Mouse (Mus musculus): ENCODE data around the gene Cib2. TPM values are rescaled to one million over a fixed set of nuclear protein-coding genes. Genes with fewer than 3 reads are reported as not detected.
"Not testable (repeated sequence)": the region's sequence is repeated elsewhere in the genome, so short reads cannot be mapped to it uniquely, and the experiment has no call there.

Gene Cib2
- polyA plus RNA-seq (2017; shearing (Covaris generic)), result 1 to 10 TPM in 1 of 2 experiments, not detected in 1; 1.6 TPM

- peak; percentile 76 for ATAC-seq
Measured at GRCm38 (mm10) chr9:54559771-54560471, at the start of gene Cib2. Cib2 (minus strand) TSS chr9:54560218.

- ATAC-seq, result no peak
Measured at GRCm38 (mm10) chr9:54604886-54605285, 44.9 kb upstream of the Cib2 start.

DNA sequence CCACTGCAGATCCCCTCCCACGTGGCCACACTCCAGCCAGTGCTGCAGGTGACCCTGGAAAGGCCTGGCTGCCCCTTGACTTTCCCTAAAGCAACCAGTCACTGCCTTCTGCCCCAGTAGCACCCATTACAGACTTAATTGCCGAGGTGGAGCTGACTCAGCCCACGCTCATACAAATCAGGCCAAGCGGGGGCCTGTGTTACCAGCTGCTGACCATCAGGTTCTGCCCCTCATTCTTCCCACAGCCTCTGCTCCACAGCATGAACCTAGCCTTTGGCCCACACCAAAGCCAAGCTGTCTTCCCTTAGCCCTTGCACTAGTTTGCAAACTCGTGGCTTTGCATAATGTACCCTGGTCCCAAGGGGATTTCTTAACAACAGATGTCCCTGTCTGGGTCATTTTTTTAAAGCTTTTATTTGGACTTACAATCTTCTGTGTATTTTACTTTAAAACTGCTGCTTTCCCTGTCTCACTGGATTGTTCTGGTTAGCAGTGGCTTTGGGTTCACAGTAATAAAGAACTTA is 44.2 kb upstream of the Cib2 start:
- ATAC-seq, result no peak

- no peak for ATAC-seq
Measured at GRCm38 (mm10) chr9:54602916-54603315, 42.9 kb upstream of the Cib2 start.

- no peak for ATAC-seq
Measured at GRCm38 (mm10) chr9:54602386-54602785, 42.4 kb upstream of the Cib2 start.

DNA sequence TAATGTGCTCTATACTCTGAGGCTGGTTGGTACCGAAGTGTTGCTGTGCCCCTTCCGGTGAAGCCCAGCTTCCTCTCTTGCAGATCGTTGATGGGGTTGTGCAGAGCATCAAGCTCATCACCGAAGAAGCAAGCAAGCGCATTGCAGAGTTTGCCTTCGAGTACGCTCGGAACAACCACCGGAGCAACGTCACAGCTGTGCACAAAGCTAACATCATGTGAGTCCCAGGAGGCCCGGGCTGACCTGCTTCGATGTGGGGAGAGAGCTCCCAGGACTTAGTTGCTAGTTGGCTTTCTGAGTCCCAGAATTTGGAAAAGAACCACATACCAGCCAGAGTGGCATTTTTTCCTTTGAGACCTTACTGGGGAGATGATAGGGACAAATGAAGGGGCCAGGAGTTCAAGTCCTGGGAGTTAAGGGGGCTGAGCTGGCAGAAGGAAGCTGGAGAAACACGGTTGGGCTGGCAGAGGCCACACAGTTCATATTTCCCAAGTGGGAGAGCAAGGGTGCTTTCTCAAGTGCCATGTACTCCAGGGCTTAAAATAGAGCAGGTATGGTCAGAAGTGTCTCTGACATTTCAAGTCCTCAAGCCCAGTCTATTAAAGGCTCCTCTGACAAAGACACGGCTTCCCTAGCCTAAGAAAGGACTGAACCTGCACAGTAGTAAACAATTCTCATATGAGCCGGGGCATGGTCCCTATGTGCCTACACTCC is 36.9 kb upstream of the Cib2 start:
- no peak for ATAC-seq

DNA sequence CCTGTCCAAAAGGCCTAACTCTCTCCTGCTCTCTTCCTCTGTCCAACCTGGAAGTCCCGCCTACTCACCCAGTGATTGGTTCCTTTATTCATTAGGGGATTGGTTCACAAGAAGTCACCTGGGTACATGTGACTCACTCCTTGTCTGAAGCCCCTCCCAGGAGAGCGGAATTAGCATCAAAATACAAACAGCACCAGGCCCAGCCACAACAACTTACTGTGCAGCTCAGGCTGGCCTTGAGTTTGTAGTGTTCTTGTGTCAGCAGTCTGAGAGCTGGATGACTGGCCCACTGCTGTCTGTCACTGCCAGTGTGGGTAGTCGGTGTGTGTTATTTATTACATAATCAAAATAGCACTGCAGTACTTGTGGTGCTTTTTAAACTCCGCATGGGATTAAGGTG is 33.6 kb upstream of the Cib2 start:
- not testable (repeated sequence) for ATAC-seq

DNA sequence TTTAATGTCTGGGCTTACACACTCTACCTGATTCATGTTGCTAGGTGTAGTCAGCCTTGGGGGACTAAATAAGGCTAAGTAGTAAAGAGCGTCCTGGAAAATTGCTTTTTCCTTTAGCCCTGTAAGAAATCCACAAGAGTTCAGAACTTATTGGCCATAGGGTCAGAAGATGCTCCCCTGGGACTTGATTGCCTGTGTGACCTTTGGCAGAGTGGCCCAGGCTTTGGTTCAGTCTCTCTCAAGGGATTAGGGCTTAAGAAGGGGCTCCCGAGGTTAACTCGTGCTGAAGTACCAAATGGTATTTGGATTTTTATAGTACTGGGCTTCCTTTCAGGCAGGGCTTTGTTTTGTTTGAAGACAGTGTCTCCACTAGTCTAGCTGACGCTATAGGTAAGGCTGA is 27.8 kb upstream of the Cib2 start:
- ATAC-seq, result no peak

GRCm38 (mm10) chr9:54586199-54587061 is 26.4 kb upstream of the Cib2 start, which contains the start of gene Idh3a:
Idh3a (plus strand) TSS chr9:54586334.
- ATAC-seq, result peak; percentile 99

DNA sequence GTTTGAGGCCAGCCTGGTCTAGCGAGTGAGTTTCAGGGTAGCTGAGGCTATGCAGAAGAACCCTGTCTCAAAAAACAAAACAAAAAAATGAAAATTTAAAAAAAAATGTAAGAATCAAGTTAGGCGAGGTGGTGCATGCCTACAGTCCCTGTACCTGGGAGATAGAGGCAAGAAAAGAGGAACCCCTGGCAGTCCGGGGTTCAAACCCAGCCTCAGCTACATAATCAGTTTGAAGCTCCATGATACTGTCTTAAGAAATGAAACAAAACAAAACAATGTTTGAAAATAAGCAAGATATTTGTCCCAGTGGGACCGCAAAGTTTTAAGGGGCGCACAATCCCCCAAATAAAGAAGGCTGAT is 25.8 kb upstream of the Cib2 start:
- peak; percentile 14 for ATAC-seq

DNA sequence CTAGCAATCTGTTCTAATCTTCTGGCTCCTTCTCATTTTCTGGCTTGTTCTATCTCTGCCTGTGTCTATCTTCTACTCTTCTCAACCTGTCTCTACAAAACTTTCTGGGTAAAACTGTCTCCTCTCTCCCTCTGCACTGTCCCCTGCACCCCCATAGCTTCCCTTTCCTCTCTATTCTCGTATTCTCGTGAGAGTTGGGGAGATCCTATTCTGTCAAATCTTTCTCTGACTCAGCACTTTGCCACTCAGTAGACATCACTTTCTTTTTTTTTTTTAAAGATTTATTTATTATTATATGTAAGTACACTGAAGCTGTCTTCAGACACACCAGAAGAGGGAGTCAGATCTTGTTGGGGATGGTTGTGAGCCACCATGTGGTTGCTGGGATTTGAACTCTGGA is 24.1 kb upstream of the Cib2 start:
- not testable (repeated sequence) for ATAC-seq

DNA sequence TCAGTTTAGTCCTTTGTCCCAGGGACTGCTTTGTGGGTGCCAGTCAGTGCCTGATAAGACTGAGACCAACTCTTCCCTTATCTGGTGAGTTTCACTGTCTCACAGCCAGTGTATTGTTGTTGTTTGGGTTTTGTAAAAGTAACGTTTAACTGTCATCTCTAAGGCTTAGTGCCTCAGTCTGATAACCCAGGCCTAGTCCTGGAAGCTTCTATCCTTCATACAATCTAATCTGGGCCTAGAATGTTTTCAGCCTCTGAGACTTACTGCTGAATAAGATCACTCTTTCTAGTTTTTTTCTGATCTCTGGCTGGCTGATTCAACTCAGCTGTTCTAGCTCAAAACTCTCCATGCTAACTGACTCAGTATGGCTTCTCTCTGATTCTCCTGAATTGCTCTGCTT is 23.7 kb upstream of the Cib2 start:
- ATAC-seq, result no peak

DNA sequence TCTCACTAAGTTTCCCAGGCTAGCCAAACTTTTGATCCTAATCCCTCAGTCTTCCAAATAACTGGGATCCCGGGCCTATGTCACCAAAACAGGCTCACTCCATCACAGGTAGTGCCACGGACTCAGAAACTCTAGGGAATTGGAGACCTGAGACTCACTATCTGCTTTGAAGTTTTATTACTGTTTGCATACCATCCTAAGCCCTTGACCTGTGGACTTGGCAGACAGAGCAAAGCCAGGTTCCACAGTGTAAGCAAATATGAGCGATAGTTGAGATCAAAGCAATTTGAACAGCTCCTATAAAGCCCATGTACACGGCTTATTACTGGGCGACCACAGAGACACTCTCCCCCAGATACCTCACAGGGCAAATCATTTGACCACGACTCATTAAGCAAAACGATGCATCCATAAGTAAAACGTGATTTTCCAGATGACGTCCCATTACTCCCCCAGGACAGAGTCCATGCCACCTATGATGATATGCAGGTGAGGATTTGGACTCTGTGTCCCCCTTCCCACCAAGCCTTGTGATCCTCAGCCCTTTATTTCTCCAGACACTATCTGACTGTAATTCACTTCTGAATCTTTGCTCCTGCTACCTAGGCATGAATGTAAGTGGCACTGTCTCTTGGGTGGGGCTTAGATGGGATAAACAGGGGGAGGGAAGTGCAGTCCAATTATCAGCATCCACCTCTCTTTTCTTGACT is 11.3 kb upstream of the Cib2 start:
- no peak for ATAC-seq

- ATAC-seq, result no peak
Measured at GRCm38 (mm10) chr9:54568732-54569131, 8.7 kb upstream of the Cib2 start.

DNA sequence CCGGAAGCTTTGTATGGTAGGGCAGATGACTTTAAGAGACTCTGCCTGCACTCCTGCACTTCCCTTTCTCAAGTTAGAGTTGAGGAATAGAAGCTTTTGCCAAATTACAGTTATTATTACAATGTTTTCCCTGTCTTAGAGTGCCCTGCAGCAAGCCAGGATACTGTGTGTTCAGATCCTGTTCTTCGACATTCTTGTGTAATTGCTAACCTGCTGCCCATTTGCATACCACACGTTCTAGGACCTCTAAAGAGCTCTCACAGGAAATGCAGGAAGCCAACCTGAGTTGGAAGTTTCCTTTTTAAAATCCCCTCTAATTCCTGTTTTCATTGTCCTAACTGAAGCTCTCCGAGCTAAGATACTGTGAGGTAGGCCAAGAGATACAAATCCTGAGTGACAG is 6.9 kb upstream of the Cib2 start:
- ATAC-seq, result no peak

DNA sequence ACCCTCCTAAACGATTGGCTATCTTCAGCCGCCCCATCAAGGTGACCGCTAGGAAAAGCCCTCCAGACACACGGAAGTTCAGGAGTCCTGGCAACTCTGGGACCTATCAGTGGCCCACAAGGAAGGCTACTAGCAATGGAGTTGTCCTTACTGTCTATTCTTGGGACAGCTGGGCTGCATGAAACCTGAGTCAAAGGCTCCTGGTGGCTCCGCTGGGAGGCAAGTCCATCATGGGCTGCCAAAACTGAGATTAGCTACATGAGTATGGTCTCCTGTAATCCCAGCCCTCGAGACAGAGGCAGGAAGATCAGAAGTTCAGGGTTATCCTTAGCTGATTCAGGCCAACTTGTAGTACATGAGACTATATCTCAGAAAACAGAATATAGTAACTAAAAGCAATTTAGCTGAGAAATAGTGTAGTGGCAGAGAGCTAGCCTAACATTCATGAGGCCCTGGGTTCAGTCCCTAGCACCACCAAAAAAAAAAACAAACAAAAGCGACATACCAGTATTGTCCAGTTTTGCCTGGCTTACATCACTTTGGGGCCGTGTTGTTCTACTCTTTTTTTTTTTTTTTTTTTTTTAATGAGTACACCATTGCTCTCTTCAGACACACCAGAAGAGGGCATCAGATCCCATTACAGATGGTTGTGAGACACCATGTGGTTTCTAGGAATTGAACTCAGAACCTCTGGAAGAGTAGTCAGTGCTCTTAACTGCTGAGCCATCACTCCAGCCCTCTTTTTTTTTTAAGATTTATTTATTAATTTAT is 998 bp upstream of the Cib2 start:
- no peak for ATAC-seq

- no peak for ATAC-seq
Measured at GRCm38 (mm10) chr9:54558731-54559130, 1.3 kb downstream of the Cib2 start.

DNA sequence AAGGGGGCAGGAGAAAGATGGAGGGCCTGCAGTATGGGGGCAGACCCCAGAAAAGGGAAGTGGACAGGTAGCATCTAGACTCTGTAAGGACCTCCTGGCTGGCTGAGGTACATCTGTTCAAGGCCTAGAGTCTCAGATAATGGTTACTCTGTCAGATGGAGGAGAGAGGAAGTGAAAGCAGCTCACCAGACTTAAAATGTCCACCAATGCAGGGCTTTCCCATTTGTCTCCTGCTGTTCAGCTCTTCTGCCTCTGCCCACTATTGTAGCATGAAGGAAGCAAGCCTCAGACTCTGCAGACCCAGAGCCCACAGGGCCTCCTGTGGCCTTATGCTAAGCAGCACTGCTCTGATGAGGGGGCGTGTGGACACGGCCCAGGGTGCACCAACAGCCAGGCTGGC is 5.0 kb downstream of the Cib2 start:
- no peak for ATAC-seq

GRCm38 (mm10) chr9:54552409-54552808 is 7.6 kb downstream of the Cib2 start:
- ATAC-seq, result no peak

DNA sequence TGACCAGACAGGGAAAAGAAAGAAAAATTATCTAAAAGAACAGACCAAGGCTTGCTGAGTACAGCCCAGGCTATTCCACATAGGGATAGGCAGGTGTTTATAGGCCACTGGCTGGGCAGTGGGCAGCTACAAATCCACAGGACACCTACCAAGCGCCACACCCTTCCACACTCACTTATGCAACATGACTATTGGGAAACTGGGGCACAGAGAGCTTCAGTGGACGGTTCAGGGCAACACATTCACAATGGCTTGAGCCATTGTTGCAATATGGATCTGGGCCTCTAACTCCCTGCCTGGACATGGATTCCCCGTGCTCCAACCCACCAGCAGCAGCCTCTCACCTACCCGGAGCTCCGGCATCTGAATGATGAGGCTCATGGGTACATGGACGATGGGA is 10.6 kb downstream of the Cib2 start:
- ATAC-seq, result no peak

- ATAC-seq, result peak; percentile 34
Measured at GRCm38 (mm10) chr9:54547536-54547935, 12.5 kb downstream of the Cib2 start.

- ATAC-seq, result no peak
Measured at GRCm38 (mm10) chr9:54544954-54545315, 15.1 kb downstream of the Cib2 start.

Measured in CD4-positive, CD25-positive, alpha-beta regulatory T cell, adult 4 months (primary cell).